Mouse (Mus musculus): Measurements from ENCODE around the gene Vstm2b. TPM values are rescaled to one million over a fixed set of nuclear protein-coding genes. Genes with fewer than 3 reads are reported as not detected.

The Vstm2b gene
- polyA plus RNA-seq, 1 experiment: 32.9 TPM

DNA sequence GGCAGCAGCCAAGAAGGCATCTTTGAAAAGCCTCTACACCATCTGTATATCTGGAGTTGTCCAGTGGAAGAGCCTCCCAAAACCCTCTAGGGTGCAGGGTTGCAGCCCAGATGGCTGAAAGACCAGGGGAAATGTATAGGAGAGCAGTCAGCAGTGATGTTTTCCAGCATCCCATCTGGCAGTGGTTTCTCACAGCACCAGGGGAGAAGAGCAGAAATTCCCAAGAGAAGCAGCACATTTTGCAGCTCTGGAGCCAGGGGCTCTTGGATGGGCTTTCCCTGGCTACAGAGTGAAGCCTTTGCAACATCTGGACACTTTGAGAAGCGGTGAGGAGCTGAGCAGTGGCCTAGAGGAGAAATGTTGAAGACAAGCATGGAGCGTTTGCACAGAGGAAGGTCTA is 30.3 kb downstream of the Vstm2b start:
- no peak overlapping the region for H3K27ac ChIP-seq (ENCODE audit: insufficient read depth, low read length)
- TF ChIP-seq POLR2A (IDR thresholded peaks at IDR 0.05; ENCODE audit: borderline replicate concordance, insufficient read depth, low read length) (no peak), CTCF (IDR thresholded peaks at IDR 0.05; ENCODE audit: borderline replicate concordance, insufficient read depth, low read depth, low read length) (no peak)

DNA sequence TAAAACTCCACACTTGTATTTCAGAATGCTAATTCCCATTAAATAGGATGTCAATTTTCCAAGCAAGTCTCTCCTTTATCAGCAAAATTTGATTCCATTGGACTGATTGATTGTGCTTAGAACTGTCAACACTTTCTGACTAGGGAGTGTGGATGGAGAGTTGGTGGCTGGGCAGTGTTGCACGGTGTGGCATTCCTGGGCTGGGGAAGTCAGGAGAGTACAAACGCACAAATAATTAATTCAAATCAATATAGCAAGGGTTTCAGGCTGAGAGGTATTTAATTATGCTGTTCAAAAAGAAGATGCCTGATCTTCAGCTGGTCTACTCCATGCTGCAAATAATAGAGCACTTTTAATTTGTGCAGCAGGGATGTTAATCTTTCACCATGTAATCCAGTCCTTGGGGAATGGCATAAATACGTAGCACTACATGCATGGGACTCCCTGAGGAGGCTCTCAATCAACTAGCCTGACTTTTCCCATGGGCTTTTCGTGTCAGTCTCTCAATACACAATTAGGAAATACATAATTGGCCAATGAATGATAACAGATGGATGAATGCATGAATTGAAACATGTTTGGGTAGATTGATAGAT is 38.6 kb downstream of the Vstm2b start:
- Histone ChIP-seq H3K27me3 (ENCODE audit: control insufficient read depth, insufficient read depth, low read length) (no peaks in the 10 kb centered on the region), H3K27ac (ENCODE audit: insufficient read depth, low read length) (no peak overlapping the region), H3K4me3 (replicated peaks; ENCODE audit: insufficient read depth, low read depth, low read length) (no peak overlapping the region), H3K4me1 (ENCODE audit: control insufficient read depth, insufficient read depth, low read length) (no peaks in the 10 kb centered on the region)
- no peak for DNase-seq
- WGBS: 49% methylated on average over 4 of the region's 4 CpGs
- TF ChIP-seq CTCF (IDR thresholded peaks at IDR 0.05; ENCODE audit: borderline replicate concordance, insufficient read depth, low read depth, low read length) (no peak), POLR2A (IDR thresholded peaks at IDR 0.05; ENCODE audit: borderline replicate concordance, insufficient read depth, low read length) (no peak)

More for the DNA sequence above, 30.3 kb downstream of the Vstm2b start:
- 50% methylated on average over 2 of the region's 2 CpGs for WGBS
- Histone ChIP-seq H3K4me1 (ENCODE audit: control insufficient read depth, insufficient read depth, low read length) (no peaks in the 10 kb centered on the region), H3K4me3 (replicated peaks; ENCODE audit: insufficient read depth, low read depth, low read length) (no peak overlapping the region), H3K27me3 (ENCODE audit: control insufficient read depth, insufficient read depth, low read length) (no peaks in the 10 kb centered on the region)
- no peak for DNase-seq

DNA sequence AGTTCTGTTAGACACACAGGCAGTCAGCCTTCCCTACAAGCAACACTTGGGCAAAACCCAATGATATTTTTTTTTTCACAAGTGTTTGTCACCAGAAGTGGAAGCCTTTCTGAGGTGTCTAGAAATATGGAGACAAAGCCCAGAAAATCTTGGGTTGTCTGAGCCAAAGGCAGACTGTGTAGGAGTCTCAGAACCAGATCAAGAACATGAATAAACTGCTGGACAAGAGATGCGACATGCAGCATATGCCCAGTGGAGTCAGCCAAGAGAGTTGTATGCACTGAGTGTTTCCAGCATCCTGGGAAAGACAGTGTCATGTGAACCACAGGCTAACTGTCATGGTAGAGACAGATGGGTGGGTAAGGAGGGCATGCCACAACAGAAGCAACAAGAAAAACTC is 41.2 kb downstream of the Vstm2b start:
- no peak overlapping the region for H3K27ac ChIP-seq (ENCODE audit: insufficient read depth, low read length)
- WGBS: 14% methylated on average over 1 of the region's 1 CpGs
- TF ChIP-seq CTCF (IDR thresholded peaks at IDR 0.05; ENCODE audit: borderline replicate concordance, insufficient read depth, low read depth, low read length) (no peak), POLR2A (IDR thresholded peaks at IDR 0.05; ENCODE audit: borderline replicate concordance, insufficient read depth, low read length) (no peak)
- no peaks in the 10 kb centered on the region for H3K4me1 ChIP-seq (ENCODE audit: control insufficient read depth, insufficient read depth, low read length)
- no peaks in the 10 kb centered on the region for H3K27me3 ChIP-seq (ENCODE audit: control insufficient read depth, insufficient read depth, low read length)
- H3K4me3 ChIP-seq (replicated peaks; ENCODE audit: insufficient read depth, low read depth, low read length): no peak overlapping the region
- DNase-seq: no peak

DNA sequence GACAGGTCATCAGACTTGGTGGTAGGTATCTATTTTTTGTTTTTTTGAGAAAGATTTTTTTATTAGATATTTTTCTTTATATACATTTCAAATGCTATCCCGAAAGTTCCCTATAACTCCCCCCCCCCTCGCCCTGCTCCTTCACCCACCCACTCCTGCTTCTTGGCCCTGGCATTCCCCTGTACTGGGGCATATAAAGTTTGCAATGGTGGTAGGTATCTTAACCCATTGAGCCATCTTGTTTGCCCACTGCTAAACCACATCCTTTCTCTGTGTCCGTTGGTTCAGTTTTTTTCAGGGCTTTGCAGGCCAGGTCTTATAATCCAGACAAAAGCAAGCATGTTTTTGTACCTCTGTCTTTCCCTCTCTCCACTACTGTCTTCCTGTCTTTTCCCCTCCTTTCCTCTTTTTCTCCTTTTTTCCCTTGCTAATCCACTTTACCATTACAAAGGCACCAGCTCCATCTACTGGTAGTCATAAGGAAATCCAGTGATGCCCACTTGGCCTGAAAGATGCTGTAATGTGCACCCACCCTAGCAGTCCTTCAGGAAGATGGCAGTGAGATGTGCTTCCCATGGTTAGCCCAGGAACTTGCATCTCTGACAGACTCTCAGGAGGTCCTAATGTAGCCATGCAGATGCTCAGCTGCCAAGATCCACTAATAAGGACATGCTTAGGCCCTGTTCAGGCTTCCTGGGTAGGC is 44.3 kb downstream of the Vstm2b start:
- 47% methylated on average over 3 of the region's 3 CpGs for WGBS

More for the DNA sequence above, 44.3 kb downstream of the Vstm2b start:
- DNase-seq: peak in 1 of 2 experiments; percentile 7
- Histone ChIP-seq H3K27ac (ENCODE audit: insufficient read depth, low read length) (no peak overlapping the region), H3K4me3 (replicated peaks; ENCODE audit: insufficient read depth, low read depth, low read length) (no peak overlapping the region), H3K4me1 (ENCODE audit: control insufficient read depth, insufficient read depth, low read length) (no peaks in the 10 kb centered on the region), H3K27me3 (ENCODE audit: control insufficient read depth, insufficient read depth, low read length) (no peaks in the 10 kb centered on the region)
- TF ChIP-seq CTCF (IDR thresholded peaks at IDR 0.05; ENCODE audit: borderline replicate concordance, insufficient read depth, low read depth, low read length) (peak; percentile 36; the same call in 1 of the 2 replicates), POLR2A (IDR thresholded peaks at IDR 0.05; ENCODE audit: borderline replicate concordance, insufficient read depth, low read length) (no peak)

Other genes starting within 250 kb of the Vstm2b start
- gene 4930433I11Rik, start 89.2 kb downstream of the Vstm2b start, polyA plus RNA-seq (2012; rRNA removed): not detected in 2 replicates
- not detected in 2 replicates for gene Gm4884, start 134.4 kb downstream of the Vstm2b start, polyA plus RNA-seq (2012; rRNA removed)